Mouse (Mus musculus) thymus, postnatal 36 days (tissue): Measurements from ENCODE around the gene Eps8l1.

Experiments
- DNase-seq, 2 experiments: peaks; one replicate each; pipeline ENCODE4 v3.0.0; 2022; ENCODE audit warnings: mixed read lengths in 2 of 2

Gene Eps8l1

DNA sequence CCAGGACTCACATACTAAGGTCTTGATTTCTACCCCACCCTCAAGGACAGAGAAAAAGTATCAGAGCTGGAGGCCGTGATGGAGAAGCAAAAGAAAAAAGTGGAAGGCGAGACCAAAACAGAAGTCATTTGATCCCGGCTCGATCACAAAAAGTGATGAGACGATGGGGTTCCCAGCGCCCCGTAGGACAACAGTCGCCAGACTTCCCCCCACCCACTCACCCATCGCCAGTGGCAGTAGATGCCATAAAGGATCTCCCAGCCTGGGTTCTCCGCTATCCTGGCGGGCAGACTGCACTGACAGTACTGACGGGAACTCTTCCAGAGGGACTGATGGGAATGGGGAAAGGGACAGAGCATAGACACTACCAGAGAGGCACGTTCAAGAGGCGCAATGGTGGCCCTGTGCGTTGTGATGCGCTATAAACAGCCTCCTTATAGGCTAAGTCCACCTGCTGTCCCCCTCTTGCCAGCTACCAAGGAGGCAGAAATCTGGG lies 18.4 kb downstream of the Eps8l1 start:
- DNase-seq: no peak

DNA sequence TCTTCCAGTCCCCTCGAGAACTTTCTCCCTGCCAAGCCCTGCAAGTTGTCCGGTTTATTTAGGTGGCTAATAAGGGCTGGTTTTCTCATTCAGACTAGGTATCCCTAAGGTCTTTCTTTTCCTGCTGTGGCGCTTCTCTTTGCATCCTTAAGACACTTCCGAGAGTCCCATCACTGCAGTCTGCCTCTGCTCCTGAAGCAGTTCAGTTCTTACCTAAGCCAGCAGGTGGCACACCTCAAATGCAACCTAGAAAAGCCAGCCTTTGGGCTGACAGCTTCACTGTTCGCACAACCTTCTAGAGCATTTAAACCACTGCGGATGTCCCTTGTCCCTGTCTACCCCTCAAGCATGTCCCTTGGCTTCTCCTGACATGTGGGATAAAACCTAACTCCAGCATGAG lies 19.2 kb downstream of the Eps8l1 start:
- DNase-seq: peak in 1 of 2 experiments; percentile 31

DNA sequence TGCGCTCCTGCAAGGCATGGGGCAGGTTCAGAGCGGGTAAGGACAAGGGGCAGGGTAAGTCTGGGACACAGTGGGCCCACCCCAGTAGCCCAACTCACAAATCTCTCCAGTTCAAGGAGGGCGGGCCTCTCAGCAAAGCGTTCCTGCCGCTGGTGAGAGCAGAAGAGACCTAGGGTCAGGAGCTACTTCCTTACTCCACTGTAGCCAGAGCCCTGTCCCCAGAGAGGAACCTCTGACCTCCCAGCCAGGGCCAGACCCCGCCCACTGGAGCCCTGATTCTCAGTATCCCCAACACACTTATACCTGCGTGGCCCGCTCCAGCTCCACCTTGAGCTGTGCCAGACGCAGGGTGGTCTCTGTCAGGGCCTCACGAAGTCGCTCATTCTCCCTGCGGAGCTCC lies 21.8 kb downstream of the Eps8l1 start:
- no peak for DNase-seq

DNA sequence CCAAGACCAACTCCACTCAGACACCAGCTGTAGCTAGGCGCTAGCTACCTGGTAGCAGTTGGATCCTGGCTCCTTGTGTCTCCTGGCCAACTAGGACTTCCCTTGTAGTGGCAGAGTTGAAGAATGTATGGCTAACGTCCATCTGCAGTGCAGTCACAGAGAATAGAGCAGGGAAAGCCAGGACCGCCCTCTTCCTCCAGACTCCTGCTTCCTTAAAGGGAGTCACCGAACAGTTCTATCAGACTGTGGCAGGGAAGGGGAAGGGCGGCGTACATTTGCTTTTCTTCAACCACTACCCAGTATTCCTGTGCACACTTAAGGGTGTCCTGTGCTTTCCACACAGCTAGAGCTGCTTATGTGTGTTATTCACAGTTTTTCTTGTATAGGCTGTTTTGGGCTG lies 30.8 kb downstream of the Eps8l1 start:
- no peak for DNase-seq

DNA sequence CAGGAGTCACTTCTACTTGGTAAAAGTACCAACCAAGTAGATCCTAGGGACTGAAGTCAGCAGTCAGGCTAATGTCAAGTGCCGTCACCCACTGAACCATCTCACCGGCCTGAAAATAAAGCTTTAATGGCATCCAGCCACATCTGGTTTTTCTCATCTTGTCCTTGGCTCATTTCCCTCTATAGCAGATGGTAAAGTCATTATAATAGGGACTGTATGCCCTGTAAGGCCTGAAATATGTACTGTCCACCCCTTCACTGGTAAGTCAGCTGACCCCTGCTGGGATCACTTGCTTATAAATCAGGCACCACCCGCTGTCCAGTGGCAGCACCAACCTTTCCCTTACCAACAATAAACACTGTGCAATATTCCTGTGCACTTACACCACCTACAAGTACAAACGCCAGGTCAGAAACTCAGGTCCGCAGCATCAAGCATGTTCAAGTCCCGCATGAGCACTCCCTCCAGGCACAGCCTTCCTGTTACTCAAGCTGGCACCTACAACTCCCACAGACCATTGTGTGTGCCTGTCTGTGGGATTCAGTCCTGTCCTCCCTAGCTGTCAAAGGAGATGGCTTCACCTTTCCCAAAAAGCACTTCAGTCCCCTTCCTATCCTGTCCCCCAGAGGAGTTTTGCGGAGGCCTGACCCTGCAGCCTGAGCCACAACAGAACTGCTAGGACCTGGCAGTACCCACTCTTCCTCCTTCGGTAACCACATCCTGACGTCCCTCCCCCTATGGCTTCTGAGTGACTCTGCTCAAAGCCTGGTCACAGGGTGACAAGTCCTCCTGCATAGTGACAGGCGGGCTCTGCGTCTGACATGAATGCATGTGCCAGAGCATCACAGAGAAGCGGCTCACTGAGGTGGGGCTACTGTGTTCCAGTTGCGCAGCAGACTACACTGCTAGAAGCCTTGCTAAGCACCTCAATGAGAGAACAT lies 32.1 kb downstream of the Eps8l1 start:
- peak in 1 of 2 experiments; percentile 18 for DNase-seq

DNA sequence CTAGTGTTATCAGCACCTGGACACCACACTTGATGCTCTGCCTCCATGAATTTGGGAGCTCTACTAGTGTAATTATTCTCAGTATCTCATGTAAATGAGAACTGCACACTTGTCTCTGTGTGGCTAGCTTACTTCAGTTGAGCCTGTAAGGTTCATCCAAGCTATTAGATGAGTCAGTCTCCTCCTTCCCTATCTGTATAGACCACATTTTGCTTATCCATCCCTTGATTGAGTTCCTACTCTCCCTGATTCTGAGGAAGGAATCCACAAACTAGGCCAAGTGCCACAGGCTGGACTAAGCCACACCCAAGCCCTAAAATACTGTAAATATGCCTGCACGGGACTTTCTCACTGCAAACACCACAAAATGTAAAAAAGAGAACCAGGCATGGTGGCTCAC lies 33.5 kb downstream of the Eps8l1 start:
- DNase-seq: no peak

DNA sequence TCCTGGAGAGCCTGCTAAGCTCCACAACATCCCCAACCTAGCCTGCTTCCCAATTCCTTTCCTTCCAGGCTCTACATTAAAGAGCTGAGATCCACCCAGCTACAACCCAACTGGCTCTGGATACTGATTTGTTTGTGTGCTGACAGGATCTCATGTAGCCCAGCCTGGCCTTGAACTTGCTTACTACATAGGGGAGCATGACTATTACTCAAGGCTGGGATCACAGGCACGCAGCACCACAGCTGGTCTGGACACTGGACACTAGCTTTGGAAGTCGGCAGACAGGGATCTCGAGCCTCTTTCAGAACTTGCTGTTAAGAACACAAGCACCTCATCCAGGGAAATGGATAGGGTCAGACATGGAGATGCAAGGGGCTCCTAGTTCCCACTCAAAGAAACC lies 36.0 kb downstream of the Eps8l1 start:
- DNase-seq: no peak

DNA sequence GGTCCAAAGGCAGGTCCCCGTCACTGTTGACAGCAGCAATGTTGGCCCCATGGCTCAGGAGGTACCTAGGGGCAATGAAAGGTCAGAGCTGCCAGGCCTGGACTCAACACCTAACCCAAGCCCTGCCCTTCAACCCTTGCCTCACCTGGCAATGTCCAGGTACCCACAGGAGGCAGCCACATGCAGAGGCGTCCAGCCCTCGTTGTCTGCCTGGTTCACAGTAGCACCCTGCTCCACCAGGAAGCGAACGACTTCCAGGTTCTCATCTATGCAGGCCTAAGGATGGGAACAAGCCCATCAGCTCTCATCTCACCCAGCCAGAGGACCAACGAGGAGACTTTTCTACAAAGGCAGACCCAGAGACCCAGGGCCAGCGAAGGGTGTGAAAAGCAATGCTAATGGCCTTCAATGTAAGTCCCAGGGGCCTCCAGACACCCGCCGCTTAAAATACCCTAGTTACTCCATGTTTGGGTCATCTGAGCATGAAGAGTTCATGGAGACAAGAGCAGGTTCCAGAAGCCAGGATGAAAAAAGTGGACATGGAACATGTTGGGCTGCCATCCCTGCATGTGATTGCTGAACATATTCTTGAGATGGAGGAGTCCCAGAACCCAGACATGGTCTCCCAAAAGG lies 36.9 kb downstream of the Eps8l1 start:
- DNase-seq: no peak

DNA sequence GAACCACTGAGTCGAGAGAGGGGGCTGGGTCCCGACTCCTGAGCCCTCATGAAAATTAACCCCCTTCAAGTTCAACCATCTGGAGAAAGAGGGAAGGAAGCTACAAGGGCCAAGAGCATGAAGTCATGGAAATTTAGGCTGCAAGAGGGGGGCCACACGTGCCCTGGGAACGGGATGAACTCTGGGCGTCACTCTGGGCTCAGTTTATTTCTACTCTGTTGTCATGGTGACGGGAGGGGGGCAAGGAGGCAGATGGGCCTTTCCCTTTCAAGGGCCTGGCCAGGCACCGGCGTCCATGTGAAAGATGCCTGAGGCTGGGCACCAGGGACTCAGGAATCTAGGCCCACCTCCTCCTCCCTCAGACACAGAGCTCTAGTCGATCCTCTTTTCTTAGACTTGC lies 37.8 kb downstream of the Eps8l1 start:
- DNase-seq: no peak

DNA sequence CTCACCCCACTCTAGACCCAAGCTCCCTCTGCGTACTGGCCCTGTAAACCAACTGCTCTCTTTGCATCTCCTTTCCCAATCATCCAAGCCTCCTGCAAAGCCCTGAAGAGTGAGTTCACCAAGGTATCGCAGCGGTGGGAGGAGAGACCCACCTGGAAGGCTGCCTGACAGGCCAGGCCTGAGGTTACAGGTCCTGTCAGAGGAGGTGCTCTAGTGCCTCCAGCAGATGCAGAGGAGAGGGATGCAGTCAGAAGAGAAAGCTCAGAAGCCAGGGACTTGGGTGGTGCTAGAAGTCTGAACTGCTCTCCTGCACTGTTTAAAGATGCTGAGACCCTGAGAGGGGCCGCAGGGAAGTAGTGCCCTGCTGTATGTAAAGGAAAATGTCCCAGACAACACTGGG lies 38.6 kb downstream of the Eps8l1 start:
- no peak for DNase-seq

DNA sequence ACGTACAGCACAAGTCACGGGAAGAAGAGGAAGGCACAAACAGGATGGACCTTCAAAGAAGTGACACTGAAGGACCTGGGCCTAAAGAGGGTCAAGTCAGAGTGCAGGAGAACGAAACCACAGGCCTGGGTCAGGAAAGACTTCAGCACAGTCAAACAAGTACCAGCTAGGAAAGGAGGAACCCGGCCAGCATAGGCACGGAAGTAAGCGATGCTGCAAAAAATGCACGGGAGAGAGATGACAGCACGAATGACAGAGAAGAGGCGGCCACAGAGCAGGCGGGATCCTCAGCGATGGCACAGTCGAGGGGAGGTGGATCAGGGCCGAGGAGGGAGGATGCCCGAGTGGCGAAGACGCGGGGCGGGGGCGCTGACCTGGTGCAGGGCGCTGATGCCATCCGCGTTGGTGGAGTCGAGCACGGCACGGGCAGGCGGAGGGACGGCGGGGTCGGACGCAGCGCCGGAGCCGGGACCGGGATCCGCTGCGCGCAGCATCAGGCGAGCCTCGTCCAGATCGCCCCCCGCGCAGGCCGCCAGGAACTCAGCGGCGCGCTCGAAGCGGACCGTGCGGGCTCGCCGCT lies 40.5 kb downstream of the Eps8l1 start:
- peak; percentile 47 to 68 for DNase-seq

DNA sequence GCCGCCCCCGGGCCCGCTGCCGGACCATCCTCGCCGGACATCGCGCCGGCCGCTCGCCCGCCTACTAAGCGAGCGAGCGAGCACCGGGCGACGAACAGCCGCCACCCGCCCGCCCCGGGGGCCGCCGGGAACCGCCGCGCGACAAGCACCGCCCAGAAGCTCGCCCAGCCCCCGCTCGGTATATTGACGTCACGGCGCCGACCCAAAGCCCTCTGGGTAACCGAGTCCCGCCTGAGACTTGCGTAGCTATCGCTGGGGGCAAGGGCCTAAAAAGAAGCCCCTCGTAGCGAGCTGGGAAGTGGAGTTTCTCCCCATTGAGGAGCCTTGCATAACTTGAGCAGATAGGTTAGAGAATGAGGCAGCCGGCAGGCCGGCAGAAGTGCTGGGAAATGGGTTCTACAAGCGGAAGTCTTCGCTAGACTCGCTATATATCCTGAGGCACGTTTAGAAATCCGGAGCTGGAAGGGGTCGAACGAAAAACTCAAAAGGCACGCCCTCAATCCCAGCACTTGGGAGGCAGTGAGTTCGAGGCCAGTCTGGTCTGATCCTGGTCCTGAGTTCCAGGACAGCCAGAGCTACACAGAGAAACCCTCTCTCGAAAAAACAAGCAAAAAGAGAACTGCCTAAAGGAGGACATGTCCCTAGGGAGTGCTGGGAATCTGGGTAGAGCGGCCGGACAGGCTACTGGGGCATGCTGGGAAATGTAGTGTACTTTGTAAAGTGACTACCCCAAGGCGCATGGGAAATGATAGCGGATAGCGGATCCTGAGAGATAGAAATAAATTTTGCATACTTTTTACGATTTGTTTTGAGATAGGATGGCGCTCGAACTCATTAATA lies 41.3 kb downstream of the Eps8l1 start, which contains the start of gene Ppp1r12c:
Gene Ppp1r12c (minus strand): TSS at position 123 of the 840 bp plus-strand sequence.
- peak; percentile 94 for DNase-seq

DNA sequence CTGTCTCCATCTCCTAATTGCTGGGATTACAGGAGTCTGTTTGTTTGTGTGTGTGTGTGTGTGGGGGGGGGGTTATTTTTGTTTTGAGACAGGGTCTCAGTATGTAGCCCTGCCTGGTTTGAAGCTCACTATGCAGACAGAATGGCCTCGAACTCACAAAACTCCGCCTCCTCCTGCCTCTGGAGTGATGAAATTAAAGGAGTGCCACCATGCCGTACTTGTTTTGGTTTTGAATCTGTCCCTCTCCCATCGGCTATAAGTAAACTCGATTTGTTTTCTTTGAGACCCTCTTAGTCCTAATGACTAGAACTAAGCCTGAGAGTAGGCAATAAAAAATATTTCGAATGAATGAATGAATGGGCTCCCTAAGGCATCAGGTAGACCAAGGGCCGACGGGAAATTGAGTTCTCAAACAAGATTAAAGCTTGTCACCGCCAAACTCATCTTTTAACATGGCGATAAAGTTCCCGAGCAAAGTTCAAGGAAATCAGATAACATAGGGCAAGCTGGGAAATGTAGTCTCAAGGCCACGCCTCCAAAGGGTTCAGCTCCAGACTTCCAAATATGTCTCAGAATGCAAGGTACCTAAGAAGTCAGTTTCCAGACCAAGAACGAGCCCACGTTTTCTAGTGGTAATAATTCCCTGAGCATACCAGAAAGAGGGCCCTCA lies 42.1 kb downstream of the Eps8l1 start:
- DNase-seq: no peak

DNA sequence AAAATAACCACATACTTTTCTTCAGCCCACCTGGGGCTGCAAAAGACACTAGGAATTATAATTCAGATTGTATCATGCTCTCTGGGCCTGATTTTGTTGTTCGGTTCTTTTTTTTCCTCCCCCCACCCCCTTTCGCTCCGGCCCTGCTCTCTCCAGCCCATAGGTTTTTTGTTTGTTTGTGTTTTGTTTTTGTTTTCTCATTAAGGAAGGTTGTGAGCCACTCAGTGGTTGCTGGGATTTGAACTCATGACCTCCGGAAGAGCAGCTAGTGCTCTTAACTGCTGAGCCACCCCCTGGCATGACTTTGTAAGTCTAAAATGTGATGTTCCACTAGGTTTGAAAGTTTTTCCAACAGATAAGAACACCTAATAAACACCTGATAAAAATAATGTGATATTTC lies 42.6 kb downstream of the Eps8l1 start:
- DNase-seq: no peak

DNA sequence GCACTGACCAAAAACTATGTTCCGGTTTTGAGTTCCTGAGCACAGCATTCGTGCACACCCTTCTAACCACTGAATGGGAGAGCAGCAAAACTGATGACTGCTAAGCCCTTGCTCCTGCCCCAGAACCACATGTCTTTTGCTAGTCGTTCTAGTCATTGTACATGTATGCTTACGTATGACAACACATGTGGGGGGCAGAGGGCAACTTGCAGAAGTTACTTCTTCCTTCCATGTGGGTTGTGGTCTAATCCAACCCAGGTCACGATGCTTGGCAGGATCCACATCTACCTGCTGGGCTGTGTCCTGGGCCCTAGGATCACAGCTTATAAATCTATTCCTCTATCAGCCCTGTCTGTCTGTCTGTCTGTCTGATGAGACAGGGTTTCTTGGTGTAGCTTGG lies 43.4 kb downstream of the Eps8l1 start:
- DNase-seq: no peak

DNA sequence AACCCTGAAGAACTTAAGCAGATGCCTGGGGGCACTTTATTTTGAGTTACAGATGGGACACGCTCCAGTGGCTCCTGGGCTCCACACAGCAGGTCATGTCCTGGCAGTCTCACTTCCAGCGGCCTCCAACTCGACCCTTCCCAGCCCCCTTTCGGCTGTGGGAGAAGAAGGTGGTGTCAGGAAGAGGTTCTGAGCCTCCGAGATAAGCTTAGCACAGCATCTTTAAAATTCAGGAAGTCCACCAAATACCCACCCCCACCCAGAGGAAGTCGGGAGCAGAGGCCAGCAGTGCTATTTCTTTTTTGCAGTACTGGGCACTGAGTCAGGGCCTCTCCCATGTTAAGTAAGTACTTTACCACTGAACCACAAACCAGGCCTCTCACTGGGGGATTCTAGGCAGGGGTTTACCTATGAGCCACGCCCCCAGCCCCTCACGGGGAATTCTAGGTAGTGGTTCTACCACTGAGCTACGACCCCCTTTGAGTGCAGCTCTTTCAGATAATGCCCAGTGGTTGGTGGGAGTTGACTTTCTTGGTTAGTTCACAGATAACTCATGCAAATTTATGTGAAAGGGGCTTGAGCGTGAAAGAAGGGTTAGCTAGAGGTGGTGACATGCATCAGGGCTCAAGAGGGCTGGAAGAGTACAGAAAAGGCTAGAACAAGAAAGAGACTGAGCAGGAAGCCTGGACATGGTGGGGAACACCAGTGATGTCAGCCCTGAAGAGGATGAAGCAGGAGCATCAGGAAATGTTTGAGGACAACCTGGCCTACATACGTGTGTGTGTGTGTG lies 44.4 kb downstream of the Eps8l1 start:
- DNase-seq: no peak

DNA sequence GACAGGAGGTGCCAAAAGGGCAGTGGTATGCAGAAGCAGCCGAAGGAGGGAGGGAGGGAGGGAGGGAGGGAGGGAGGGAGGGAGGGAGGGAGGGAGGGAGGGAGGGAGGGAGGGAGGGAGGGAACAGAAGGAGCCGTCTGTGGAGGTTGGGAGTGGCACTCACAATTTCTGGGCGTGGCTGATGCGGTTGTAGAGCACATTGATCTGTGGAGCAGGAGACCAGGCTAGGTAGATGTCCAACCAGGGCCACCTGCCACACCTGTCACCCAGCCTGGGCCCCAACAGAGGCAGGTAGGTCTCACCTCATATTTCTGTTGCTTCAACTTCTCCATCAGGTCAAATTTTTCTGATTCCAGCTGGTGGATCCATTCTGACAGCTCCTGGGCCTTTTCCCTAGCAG lies 46.7 kb downstream of the Eps8l1 start:
- DNase-seq: no peak

DNA sequence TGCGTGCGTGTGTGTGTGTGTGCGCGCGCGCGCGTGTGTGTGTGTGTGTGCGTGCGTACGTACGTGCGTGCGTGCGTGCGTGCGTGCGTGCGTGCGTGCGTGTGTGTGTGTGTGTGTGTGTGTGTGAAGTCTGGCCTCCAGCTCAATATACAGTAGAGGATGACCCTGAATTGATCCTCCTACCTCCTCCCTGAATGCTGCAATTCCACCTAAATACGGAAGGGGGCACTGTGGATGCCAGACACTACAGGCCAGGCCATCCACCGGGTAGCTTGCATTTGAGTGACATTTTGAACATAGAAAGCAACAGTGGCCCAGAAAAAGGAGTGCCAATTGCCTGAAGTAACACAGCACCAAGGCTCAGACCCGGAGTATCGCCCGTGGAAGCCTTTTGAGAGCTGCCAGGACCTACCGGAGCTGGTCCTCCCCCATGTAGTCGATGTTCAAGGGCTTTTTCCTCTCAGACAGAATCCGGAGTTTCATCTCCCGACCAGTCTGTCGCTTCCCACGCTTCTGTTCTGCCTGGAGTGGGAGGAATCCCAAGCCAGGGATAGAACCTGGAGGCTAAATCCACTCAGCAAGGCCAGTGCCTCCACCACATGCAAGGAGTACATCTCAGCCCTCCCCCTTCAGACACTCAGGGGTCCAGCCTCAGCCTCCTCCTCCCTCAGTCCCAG lies 47.7 kb downstream of the Eps8l1 start:
- no peak for DNase-seq

DNA sequence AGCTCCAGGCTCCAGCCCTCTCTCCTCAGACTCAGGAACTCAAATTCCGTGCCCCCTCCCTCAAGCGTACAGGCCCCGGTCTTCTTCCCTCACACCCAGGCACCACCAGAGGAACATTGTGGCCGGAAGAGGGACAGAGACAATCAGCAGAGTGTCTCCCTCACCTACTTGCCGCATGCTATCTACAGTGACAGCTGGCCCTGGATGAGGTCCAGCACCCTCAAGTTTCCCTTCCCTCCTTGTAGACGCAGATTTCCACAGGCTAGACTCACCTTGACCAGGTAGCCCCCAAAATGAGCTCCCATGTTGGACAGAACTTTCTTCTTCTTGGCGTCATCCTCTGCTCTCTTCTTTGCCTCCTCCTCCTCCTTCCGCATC lies 48.3 kb downstream of the Eps8l1 start:
- no peak for DNase-seq

DNA sequence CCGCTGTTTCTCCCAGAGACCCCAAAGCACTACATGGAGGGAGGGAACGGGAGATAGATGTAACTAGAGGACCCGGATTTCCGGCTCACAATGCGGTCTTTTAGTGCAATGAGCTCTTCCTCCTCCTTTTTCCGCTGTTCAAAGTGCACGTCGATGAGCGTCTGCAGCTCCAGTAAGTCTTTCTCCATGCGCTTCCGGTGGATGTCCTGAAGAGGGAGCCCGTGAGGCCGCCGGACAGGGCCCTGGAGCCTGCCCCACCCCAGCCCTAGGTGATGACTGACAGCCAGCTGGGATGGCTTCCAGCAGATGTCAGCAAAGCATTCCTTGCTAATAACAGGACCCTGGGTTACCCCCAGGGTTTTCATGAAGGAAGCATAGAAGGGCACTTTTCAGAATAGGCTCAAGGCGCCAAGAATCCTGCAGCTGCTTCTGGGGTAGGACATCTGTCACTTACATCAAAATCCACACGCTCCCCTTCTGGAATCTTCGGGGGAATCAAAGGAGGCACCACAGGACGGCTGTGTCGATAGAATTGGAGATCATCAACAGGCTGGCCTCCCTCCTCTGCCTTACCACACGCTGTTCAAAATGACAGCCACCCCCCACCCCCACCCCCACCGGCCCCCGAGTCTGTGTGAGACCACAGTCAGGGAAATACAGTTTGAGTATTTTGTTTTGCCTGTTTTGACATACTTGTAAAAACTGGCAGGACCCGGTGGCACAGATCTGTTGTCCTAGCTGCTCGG lies 49.6 kb downstream of the Eps8l1 start:
- peak; percentile 66 to 83 for DNase-seq
